Mouse (Mus musculus): ENCODE measurements around the gene Tph2. TPM values are rescaled to one million over a fixed set of nuclear protein-coding genes. Genes with fewer than 3 reads are reported as not detected.
"Not testable (repeated sequence)": the region's sequence is repeated elsewhere in the genome, so short reads cannot be mapped to it uniquely, and the experiment has no call there.

The Tph2 gene
- not detected for total RNA-seq (2021)

- peak; percentile 1 for DNase-seq (ENCODE audit: low spot score)
- intact Hi-C loops (cut with DNase I), result no loop called here
Measured at GRCm38 (mm10) chr10:115184697-115185096, at the start of gene Tph2. Tph2 (minus strand) TSS chr10:115185022.

GRCm38 (mm10) chr10:115233798-115234197, 49.0 kb upstream of the Tph2 start:
- DNase-seq (ENCODE audit: low spot score), result no peak
- intact Hi-C loops (cut with DNase I), result no loop called here

- DNase-seq (ENCODE audit: low spot score), result no peak
- intact Hi-C loops (cut with DNase I), result no loop called here
Measured at GRCm38 (mm10) chr10:115232513-115232912, 47.7 kb upstream of the Tph2 start.

- no peak for DNase-seq (ENCODE audit: low spot score)
- intact Hi-C loops (cut with DNase I), result no loop called here
Measured at GRCm38 (mm10) chr10:115229023-115229422, 44.2 kb upstream of the Tph2 start.

GRCm38 (mm10) chr10:115226586-115226985, 41.8 kb upstream of the Tph2 start:
- no peak for DNase-seq (ENCODE audit: low spot score)
- intact Hi-C loops (cut with DNase I), result no loop called here

- DNase-seq (ENCODE audit: low spot score), result no peak
- intact Hi-C loops (cut with DNase I), result no loop called here
Measured at GRCm38 (mm10) chr10:115223845-115224244, 39.0 kb upstream of the Tph2 start.

GRCm38 (mm10) chr10:115212916-115213580, 28.2 kb upstream of the Tph2 start:
- no peak for DNase-seq (ENCODE audit: low spot score)
- intact Hi-C loops (cut with DNase I), result no loop called here

- DNase-seq (ENCODE audit: low spot score), result no peak
- intact Hi-C loops (cut with DNase I), result no loop called here
Measured at GRCm38 (mm10) chr10:115205825-115206224, 21.0 kb upstream of the Tph2 start.

GRCm38 (mm10) chr10:115205284-115205683, 20.5 kb upstream of the Tph2 start:
- intact Hi-C loops (cut with DNase I), result no loop called here
- DNase-seq (ENCODE audit: low spot score), result no peak

- DNase-seq (ENCODE audit: low spot score), result no peak
- intact Hi-C loops (cut with DNase I), result no loop called here
Measured at GRCm38 (mm10) chr10:115191214-115191613, 6.4 kb upstream of the Tph2 start.

- intact Hi-C loops (cut with DNase I), result no loop called here
- no peak for DNase-seq (ENCODE audit: low spot score)
Measured at GRCm38 (mm10) chr10:115187390-115187789, 2.6 kb upstream of the Tph2 start.

GRCm38 (mm10) chr10:115181034-115181433, 3.8 kb downstream of the Tph2 start:
- DNase-seq (ENCODE audit: low spot score), result no peak
- intact Hi-C loops (cut with DNase I), result no loop called here

GRCm38 (mm10) chr10:115178019-115178418, 6.8 kb downstream of the Tph2 start:
- intact Hi-C loops (cut with DNase I); DNase-seq (ENCODE audit: low spot score): not testable (repeated sequence)

- intact Hi-C loops (cut with DNase I), result no loop called here
- no peak for DNase-seq (ENCODE audit: low spot score)
Measured at GRCm38 (mm10) chr10:115175591-115175991, 9.2 kb downstream of the Tph2 start.

- no peak for DNase-seq (ENCODE audit: low spot score)
- intact Hi-C loops (cut with DNase I), result no loop called here
Measured at GRCm38 (mm10) chr10:115173336-115173735, 11.5 kb downstream of the Tph2 start.

GRCm38 (mm10) chr10:115171351-115171818, 13.4 kb downstream of the Tph2 start:
- intact Hi-C loops (cut with DNase I), result no loop called here
- DNase-seq (ENCODE audit: low spot score), result no peak

- no peak for DNase-seq (ENCODE audit: low spot score)
- intact Hi-C loops (cut with DNase I), result no loop called here
Measured at GRCm38 (mm10) chr10:115170496-115171350, 14.1 kb downstream of the Tph2 start.

- intact Hi-C loops (cut with DNase I), result no loop called here
Measured at GRCm38 (mm10) chr10:115169410-115169809, 15.4 kb downstream of the Tph2 start.

GRCm38 (mm10) chr10:115160289-115160688, 24.5 kb downstream of the Tph2 start:
- no peak for DNase-seq (ENCODE audit: low spot score)
- intact Hi-C loops (cut with DNase I), result no loop called here

More at GRCm38 (mm10) chr10:115169410-115169809, 15.4 kb downstream of the Tph2 start:
- no peak for DNase-seq (ENCODE audit: low spot score)

- intact Hi-C loops (cut with DNase I), result no loop called here
- no peak for DNase-seq (ENCODE audit: low spot score)
Measured at GRCm38 (mm10) chr10:115147308-115147707, 37.5 kb downstream of the Tph2 start.

GRCm38 (mm10) chr10:115146257-115146898, 38.4 kb downstream of the Tph2 start:
- intact Hi-C loops (cut with DNase I), result no loop called here
- no peak for DNase-seq (ENCODE audit: low spot score)
